Comparison of ENCODE assay signal across 21 mouse cellular contexts in genomic region chr19:40226516-40227151, GRCm38 (mm10). TPM values are rescaled to one million over a fixed set of nuclear protein-coding genes. Genes with fewer than 3 reads are reported as not detected.
A peak's percentile ranks its signal among the peaks of the same experiment; 100 is the strongest.
DNase-seq lines count a peak whose midpoint lies in the region; ATAC-seq and TF ChIP-seq lines count a peak whose summit lies in the region.
"Had no signal": no experiment of that assay in that cellular context is flagged by ENCODE, and none has a peak within 500 bp of the region (broad histone marks: within the 10 kb centered on the region; RNA-seq: fewer than 3 reads in every experiment).

No protein-coding gene starts in this region.

- no peak overlapping the region for H3K4me2 ChIP-seq in liver, embryonic 16.5 days (ENCODE audit: low read depth, low read length)
- H3K4me2 ChIP-seq in liver, embryonic 12.5 days = no peak overlapping the region
- peak overlapping the region; percentile 46; the same call in 1 of the 2 replicates for H3K4me2 ChIP-seq in liver, postnatal 0 days (ENCODE audit: low read depth, low read length)
- H3K4me2 ChIP-seq: embryonic facial prominence, embryonic 13.5 days; forebrain, embryonic 12.5 days; heart, embryonic 11.5 days; heart, embryonic 15.5 days; hindbrain, embryonic 14.5 days had no signal

- H3K4me1 ChIP-seq in liver, embryonic 16.5 days (ENCODE audit: control insufficient read depth, low read depth, low read length) = no peaks in the 10 kb centered on the region
- no peaks in the 10 kb centered on the region for H3K4me1 ChIP-seq in liver, embryonic 12.5 days
- no peaks in the 10 kb centered on the region; the same call in 1 of the 2 replicates for H3K4me1 ChIP-seq in liver, postnatal 0 days (ENCODE audit: insufficient read depth)
- H3K4me1 ChIP-seq: forebrain, embryonic 12.5 days; heart, embryonic 15.5 days; hindbrain, embryonic 10.5 days had no signal

- peaks cover 4% of the 10 kb centered on the region for H3K36me3 ChIP-seq in liver, embryonic 16.5 days (ENCODE audit: control insufficient read depth, insufficient read depth)
- peaks cover 42% of the 10 kb centered on the region for H3K36me3 ChIP-seq in liver, embryonic 12.5 days
- H3K36me3 ChIP-seq in liver, postnatal 0 days (replicated peaks; ENCODE audit: insufficient read depth, low read length) = peaks cover 9% of the 10 kb centered on the region; the same call in 1 of the 2 replicates
- H3K36me3 ChIP-seq: embryonic facial prominence, embryonic 13.5 days; forebrain, embryonic 12.5 days had no signal

- no peak overlapping the region for H3K27ac ChIP-seq in liver, embryonic 16.5 days (ENCODE audit: low read length)
- H3K27ac ChIP-seq in liver, embryonic 12.5 days = no peak overlapping the region
- H3K27ac ChIP-seq in liver, postnatal 0 days (ENCODE audit: low read depth) = peak overlapping the region; percentile 62
- H3K27ac ChIP-seq: embryonic facial prominence, embryonic 13.5 days; forebrain, embryonic 12.5 days; heart, adult 2 months; heart, embryonic 15.5 days; hindbrain, embryonic 10.5 days; hindbrain, embryonic 14.5 days had no signal

- H3K9ac ChIP-seq in liver, embryonic 16.5 days (ENCODE audit: low read depth, low read length) = no peak overlapping the region
- H3K9ac ChIP-seq in liver, embryonic 12.5 days = no peak overlapping the region
- no peak overlapping the region for H3K9ac ChIP-seq in liver, postnatal 0 days (replicated peaks)
- H3K9ac ChIP-seq: embryonic facial prominence, embryonic 13.5 days; forebrain, embryonic 12.5 days; heart, embryonic 15.5 days; hindbrain, embryonic 14.5 days had no signal

- H3K9me3 ChIP-seq in liver, embryonic 16.5 days (replicated peaks; ENCODE audit: control insufficient read depth, low read length) = no peaks in the 10 kb centered on the region
- no peaks in the 10 kb centered on the region for H3K9me3 ChIP-seq in liver, embryonic 12.5 days (replicated peaks)
- no peaks in the 10 kb centered on the region for H3K9me3 ChIP-seq in liver, postnatal 0 days (ENCODE audit: low read length)
- H3K9me3 ChIP-seq: embryonic facial prominence, embryonic 13.5 days; forebrain, embryonic 12.5 days; heart, embryonic 15.5 days; hindbrain, embryonic 10.5 days had no signal

- no peak for TF ChIP-seq EP300 in liver, postnatal 0 days (IDR thresholded peaks at IDR 0.05; ENCODE audit: low read depth)

- TF ChIP-seq CTCF in liver, postnatal 0 days (IDR thresholded peaks at IDR 0.05; ENCODE audit: low read depth) = no peak

- 70% methylated on average over 12 of the region's 12 CpGs for WGBS in liver, embryonic 16.5 days (ENCODE audit: insufficient replicate concordance)
- 78% methylated on average over 12 of the region's 12 CpGs for WGBS in liver, embryonic 12.5 days (ENCODE audit: insufficient replicate concordance)
- 67% methylated on average over 12 of the region's 12 CpGs for whole genome bisulfite sequencing in liver, postnatal 0 days (ENCODE audit: insufficient replicate concordance)

- DNase-seq in kidney, adult 11 months = peak; percentile 43
- no peak for DNase-seq in kidney, postnatal 25 days
- peak; percentile 62 for DNase-seq in kidney, adult 9 months
- no peak for DNase-seq in kidney, postnatal 14 days
- DNase-seq in liver, postnatal 0 days = peak; percentile 50
- DNase-seq in thymus, postnatal 4 days = no peak
- DNase-seq: cerebellum, adult 18-20 months; cerebellum, adult 9-11 months; cerebellum, postnatal 36 days; gastrocnemius, postnatal 10 days; heart, adult 2 months had no signal

- H3K4me3 ChIP-seq in liver, embryonic 16.5 days (ENCODE audit: low read depth, low read length) = no peak overlapping the region
- H3K4me3 ChIP-seq in liver, embryonic 12.5 days = no peak overlapping the region
- no peak overlapping the region for H3K4me3 ChIP-seq in liver, postnatal 0 days (ENCODE audit: low read depth, low read length)
- H3K4me3 ChIP-seq: embryonic facial prominence, embryonic 13.5 days; forebrain, embryonic 12.5 days; heart, adult 2 months; heart, embryonic 15.5 days; hindbrain, embryonic 10.5 days had no signal

- ATAC-seq in liver, embryonic 16.5 days (ENCODE audit: low read depth) = peak; percentile 74
- no peak for ATAC-seq in liver, embryonic 12.5 days
- peak; percentile 78 for ATAC-seq in liver, postnatal 0 days

- no peaks in the 10 kb centered on the region for H3K27me3 ChIP-seq in liver, embryonic 16.5 days (ENCODE audit: control insufficient read depth, insufficient read depth, low read depth, low read length)
- H3K27me3 ChIP-seq in liver, embryonic 12.5 days (replicated peaks) = no peaks in the 10 kb centered on the region
- H3K27me3 ChIP-seq in liver, postnatal 0 days (ENCODE audit: insufficient read depth, low read length) = no peaks in the 10 kb centered on the region
- H3K27me3 ChIP-seq: embryonic facial prominence, embryonic 13.5 days; forebrain, embryonic 12.5 days; heart, embryonic 15.5 days had no signal

RNA-seq across cellular contexts. Expression of gene Cyp2c70, which starts 39.5 kb away (rescaled TPM):
- 37.5 and 43.0 TPM in 2 replicates for polyA plus RNA-seq in liver, embryonic 16.5 days (2015; fragmentation: Nextera tagmentation; extraction: Ambion mirVana)
- 5.9 and 6.4 TPM in 2 replicates for polyA plus RNA-seq in liver, embryonic 12.5 days (2016; fragmentation: Nextera tagmentation; extraction: Ambion mirVana)
- 49.8 and 59.6 TPM in 2 replicates for polyA plus RNA-seq in liver, postnatal 0 days (2015; fragmentation: Nextera tagmentation; extraction: Ambion mirVana)
- polyA plus RNA-seq: embryonic facial prominence, embryonic 13.5 days; forebrain, embryonic 12.5 days; forebrain, embryonic 16.5 days; frontal cortex, adult 2 months; heart, adult 2 months; heart, embryonic 11.5 days; heart, embryonic 15.5 days; hindbrain, embryonic 10.5 days; hindbrain, embryonic 14.5 days had no signal

RNA-seq across cellular contexts. Expression of gene Pdlim1, which starts 45.0 kb away (rescaled TPM):
- 70.4 and 73.8 TPM in 2 replicates for polyA plus RNA-seq in liver, embryonic 16.5 days (2015; fragmentation: Nextera tagmentation; extraction: Ambion mirVana)
- 78.3 and 82.3 TPM in 2 replicates for polyA plus RNA-seq in liver, embryonic 12.5 days (2016; fragmentation: Nextera tagmentation; extraction: Ambion mirVana)
- 80.4 and 82.1 TPM in 2 replicates for polyA plus RNA-seq in liver, postnatal 0 days (2015; fragmentation: Nextera tagmentation; extraction: Ambion mirVana)

Comparison
In these comparisons a context has a peak if more than half of its experiments do, and no peak if none do; other contexts are left out.
1. DNase-seq: peak in kidney, adult 11 months (single experiment), kidney, adult 9 months (single experiment) and liver, postnatal 0 days (single experiment); none in kidney, postnatal 25 days (0 of 2), kidney, postnatal 14 days (single experiment) and thymus, postnatal 4 days (single experiment).